Mouse (Mus musculus): ENCODE measurements around the gene Upk3b. TPM values are rescaled to one million over a fixed set of nuclear protein-coding genes. Genes with fewer than 3 reads are reported as not detected.
"Not testable (repeated sequence)": the region's sequence is repeated elsewhere in the genome, so short reads cannot be mapped to it uniquely, and the experiment has no call there.

Upk3b gene
- polyA plus RNA-seq, 1 experiment from 2014 or later = not detected

DNA sequence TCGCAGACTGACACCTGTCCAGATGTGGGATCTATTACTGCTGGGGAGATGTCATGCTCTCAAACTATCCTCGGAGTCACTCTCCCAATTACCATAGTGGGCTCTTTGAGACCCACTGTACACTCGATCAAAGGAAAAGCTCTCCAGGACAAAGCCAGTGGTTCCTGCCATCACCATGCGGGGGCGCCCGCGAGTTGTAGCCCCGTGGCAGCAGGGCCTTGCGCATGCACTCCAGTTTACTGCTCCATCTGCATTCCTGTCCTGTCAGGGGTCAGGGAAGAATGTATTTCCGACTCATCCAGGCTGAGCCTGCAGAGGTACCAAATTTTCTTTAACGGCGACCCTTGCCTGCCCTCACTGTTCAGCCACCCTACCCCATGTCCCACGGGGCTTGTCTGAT, 6.6 kb downstream of the Upk3b start:
- H3K27me3 ChIP-seq (ENCODE audit: control insufficient read depth, insufficient read depth, low read length) = no peaks in the 10 kb centered on the region
- no peak overlapping the region for H3K9ac ChIP-seq (replicated peaks; ENCODE audit: low read depth, low read length)
- no peaks in the 10 kb centered on the region for H3K4me1 ChIP-seq (ENCODE audit: control insufficient read depth, insufficient read depth, low read length)
- no peak overlapping the region for H3K27ac ChIP-seq (ENCODE audit: low read depth, low read length)
- H3K4me2 ChIP-seq (ENCODE audit: low read depth, low read length) = no peak overlapping the region
- WGBS = 70% methylated on average over 13 of the region's 13 CpGs
- no peak overlapping the region for H3K4me3 ChIP-seq (ENCODE audit: low read depth, low read length)
- H3K36me3 ChIP-seq (ENCODE audit: control insufficient read depth, insufficient read depth, low read length) = no peaks in the 10 kb centered on the region
- no peak for ATAC-seq (ENCODE audit: low read depth)
- no peaks in the 10 kb centered on the region for H3K9me3 ChIP-seq (ENCODE audit: control insufficient read depth, low read length)

DNA sequence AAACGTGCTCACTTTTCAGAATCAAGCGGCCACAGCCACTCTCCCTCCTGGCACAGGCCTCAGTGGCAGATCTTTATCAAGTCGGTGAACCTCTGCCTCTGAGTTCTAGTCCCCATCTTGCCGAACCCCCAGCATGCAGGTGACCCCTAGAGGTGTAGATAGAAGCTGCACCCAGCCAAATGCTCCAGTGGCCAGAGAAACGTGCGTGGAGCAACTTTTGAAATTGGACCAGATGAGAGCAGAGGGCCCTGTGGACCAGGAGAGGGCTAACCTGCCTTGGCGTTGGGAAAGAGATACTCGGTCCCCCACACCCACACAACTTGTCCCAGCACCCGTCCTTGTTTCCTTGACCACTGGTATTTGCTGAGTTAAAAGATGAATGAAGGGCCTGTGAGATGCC, 7.1 kb downstream of the Upk3b start:
- Histone ChIP-seq H3K9ac (replicated peaks; ENCODE audit: low read depth, low read length) (no peak overlapping the region), H3K4me2 (ENCODE audit: low read depth, low read length) (no peak overlapping the region), H3K36me3 (ENCODE audit: control insufficient read depth, insufficient read depth, low read length) (no peaks in the 10 kb centered on the region), H3K9me3 (ENCODE audit: control insufficient read depth, low read length) (no peaks in the 10 kb centered on the region), H3K4me3 (ENCODE audit: low read depth, low read length) (no peak overlapping the region), H3K27me3 (ENCODE audit: control insufficient read depth, insufficient read depth, low read length) (no peaks in the 10 kb centered on the region), H3K27ac (ENCODE audit: low read depth, low read length) (no peak overlapping the region), H3K4me1 (ENCODE audit: control insufficient read depth, insufficient read depth, low read length) (no peaks in the 10 kb centered on the region)
- 45% methylated on average over 9 of the region's 9 CpGs for WGBS
- ATAC-seq (ENCODE audit: low read depth) = no peak

GRCm38 (mm10) chr5:136045987-136046386, 7.7 kb downstream of the Upk3b start:
- WGBS = 5% methylated on average over 10 of the region's 10 CpGs
- no peak for ATAC-seq (ENCODE audit: low read depth)
- Histone ChIP-seq H3K9ac (replicated peaks; ENCODE audit: low read depth, low read length) (no peak overlapping the region), H3K9me3 (ENCODE audit: control insufficient read depth, low read length) (no peaks in the 10 kb centered on the region), H3K27ac (ENCODE audit: low read depth, low read length) (no peak overlapping the region), H3K4me3 (ENCODE audit: low read depth, low read length) (no peak overlapping the region), H3K36me3 (ENCODE audit: control insufficient read depth, insufficient read depth, low read length) (no peaks in the 10 kb centered on the region), H3K27me3 (ENCODE audit: control insufficient read depth, insufficient read depth, low read length) (no peaks in the 10 kb centered on the region), H3K4me2 (ENCODE audit: low read depth, low read length) (no peak overlapping the region), H3K4me1 (ENCODE audit: control insufficient read depth, insufficient read depth, low read length) (no peaks in the 10 kb centered on the region)

GRCm38 (mm10) chr5:136048541-136048940, 10.2 kb downstream of the Upk3b start:
- not testable (repeated sequence) for H3K4me3 ChIP-seq (ENCODE audit: low read depth, low read length); H3K27me3 ChIP-seq (ENCODE audit: control insufficient read depth, insufficient read depth, low read length); H3K4me2 ChIP-seq (ENCODE audit: low read depth, low read length); H3K36me3 ChIP-seq (ENCODE audit: control insufficient read depth, insufficient read depth, low read length); H3K4me1 ChIP-seq (ENCODE audit: control insufficient read depth, insufficient read depth, low read length); H3K9me3 ChIP-seq (ENCODE audit: control insufficient read depth, low read length); H3K27ac ChIP-seq (ENCODE audit: low read depth, low read length); H3K9ac ChIP-seq (replicated peaks; ENCODE audit: low read depth, low read length); ATAC-seq (ENCODE audit: low read depth)

DNA sequence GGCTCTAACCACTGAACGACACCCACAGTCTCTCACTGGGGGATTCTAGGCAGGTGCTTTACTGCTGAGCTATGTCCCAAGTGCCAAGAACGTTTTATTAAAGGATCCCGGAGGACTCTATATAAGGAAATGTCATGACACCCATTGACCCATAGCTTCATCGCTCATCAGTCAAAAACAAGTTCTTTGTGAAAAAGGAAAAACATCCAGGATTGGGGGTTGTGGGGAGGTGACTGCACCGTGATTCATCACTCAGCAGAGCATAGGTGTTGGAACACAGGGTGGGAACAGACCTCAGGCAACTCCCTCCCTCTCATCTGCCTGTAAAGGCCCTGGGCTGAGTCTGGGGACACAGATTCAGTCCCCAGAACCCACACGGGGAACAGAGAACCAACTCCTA, 11.6 kb downstream of the Upk3b start:
- no peak overlapping the region for H3K4me3 ChIP-seq (ENCODE audit: low read depth, low read length)
- H3K27ac ChIP-seq (ENCODE audit: low read depth, low read length) = no peak overlapping the region
- WGBS = 45% methylated on average over 6 of the region's 6 CpGs
- H3K9me3 ChIP-seq (ENCODE audit: control insufficient read depth, low read length) = no peaks in the 10 kb centered on the region
- ATAC-seq (ENCODE audit: low read depth) = no peak
- peaks cover 2% of the 10 kb centered on the region; the same call in 1 of the 2 replicates for H3K4me1 ChIP-seq (ENCODE audit: control insufficient read depth, insufficient read depth, low read length)
- no peaks in the 10 kb centered on the region for H3K27me3 ChIP-seq (ENCODE audit: control insufficient read depth, insufficient read depth, low read length)
- no peak overlapping the region for H3K4me2 ChIP-seq (ENCODE audit: low read depth, low read length)
- no peaks in the 10 kb centered on the region for H3K36me3 ChIP-seq (ENCODE audit: control insufficient read depth, insufficient read depth, low read length)
- H3K9ac ChIP-seq (replicated peaks; ENCODE audit: low read depth, low read length) = no peak overlapping the region

DNA sequence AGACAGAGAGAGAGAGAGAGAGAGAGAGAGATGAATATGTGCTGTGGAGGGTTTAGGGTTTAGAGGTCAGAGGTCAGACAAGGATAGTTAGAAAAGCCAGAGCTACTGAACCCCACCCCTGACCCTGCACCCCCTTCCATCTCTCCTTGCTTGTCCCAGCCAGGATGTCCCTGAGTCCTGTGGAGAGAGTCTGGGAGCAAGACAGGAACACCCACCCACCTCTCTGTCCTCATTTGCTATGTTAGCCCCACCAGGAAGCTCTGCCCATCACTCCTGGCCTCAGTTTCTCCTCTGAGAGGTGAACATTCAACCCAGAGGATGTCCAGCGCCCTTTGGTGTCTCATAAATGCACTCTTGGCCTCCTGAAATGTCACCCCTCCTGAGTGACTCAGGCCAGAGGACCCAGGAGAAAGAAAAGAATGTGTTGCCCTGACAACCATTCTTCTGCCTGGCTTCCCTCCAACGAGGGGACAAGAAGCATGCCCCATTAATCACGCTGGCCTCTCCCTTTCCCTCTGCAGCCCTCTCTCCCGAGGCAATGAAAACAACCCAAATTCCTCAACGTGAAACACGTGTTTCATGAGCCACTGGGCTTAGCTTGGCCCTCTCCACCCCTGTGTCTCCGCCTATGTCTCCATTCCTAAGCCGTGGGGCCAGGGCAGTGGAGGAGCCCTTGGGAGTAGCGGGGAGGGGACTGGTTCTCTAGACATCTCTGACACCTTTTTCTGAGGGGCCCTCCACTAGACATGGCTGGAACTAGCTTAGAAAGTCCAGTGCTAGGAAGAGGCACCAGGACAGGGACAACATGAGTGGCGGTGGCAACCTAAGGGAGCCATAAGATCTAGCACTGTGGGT, 13.2 kb downstream of the Upk3b start:
- peak; percentile 88 for ATAC-seq (ENCODE audit: low read depth)
- no peak overlapping the region for H3K9ac ChIP-seq (replicated peaks; ENCODE audit: low read depth, low read length)
- H3K4me1 ChIP-seq (ENCODE audit: control insufficient read depth, insufficient read depth, low read length) = peaks cover 2% of the 10 kb centered on the region; the same call in 1 of the 2 replicates
- H3K4me2 ChIP-seq (ENCODE audit: low read depth, low read length) = no peak overlapping the region
- H3K27me3 ChIP-seq (ENCODE audit: control insufficient read depth, insufficient read depth, low read length) = no peaks in the 10 kb centered on the region
- 5% methylated on average over 10 of the region's 10 CpGs for WGBS
- H3K9me3 ChIP-seq (ENCODE audit: control insufficient read depth, low read length) = no peaks in the 10 kb centered on the region
- H3K4me3 ChIP-seq (ENCODE audit: low read depth, low read length) = no peak overlapping the region
- H3K36me3 ChIP-seq (ENCODE audit: control insufficient read depth, insufficient read depth, low read length) = no peaks in the 10 kb centered on the region
- H3K27ac ChIP-seq (ENCODE audit: low read depth, low read length) = peak overlapping the region; percentile 60

- H3K4me2 ChIP-seq (ENCODE audit: low read depth, low read length) = no peak overlapping the region
These were observed 14.8 kb downstream of the Upk3b start for GRCm38 (mm10) chr5:136052861-136053655.

DNA sequence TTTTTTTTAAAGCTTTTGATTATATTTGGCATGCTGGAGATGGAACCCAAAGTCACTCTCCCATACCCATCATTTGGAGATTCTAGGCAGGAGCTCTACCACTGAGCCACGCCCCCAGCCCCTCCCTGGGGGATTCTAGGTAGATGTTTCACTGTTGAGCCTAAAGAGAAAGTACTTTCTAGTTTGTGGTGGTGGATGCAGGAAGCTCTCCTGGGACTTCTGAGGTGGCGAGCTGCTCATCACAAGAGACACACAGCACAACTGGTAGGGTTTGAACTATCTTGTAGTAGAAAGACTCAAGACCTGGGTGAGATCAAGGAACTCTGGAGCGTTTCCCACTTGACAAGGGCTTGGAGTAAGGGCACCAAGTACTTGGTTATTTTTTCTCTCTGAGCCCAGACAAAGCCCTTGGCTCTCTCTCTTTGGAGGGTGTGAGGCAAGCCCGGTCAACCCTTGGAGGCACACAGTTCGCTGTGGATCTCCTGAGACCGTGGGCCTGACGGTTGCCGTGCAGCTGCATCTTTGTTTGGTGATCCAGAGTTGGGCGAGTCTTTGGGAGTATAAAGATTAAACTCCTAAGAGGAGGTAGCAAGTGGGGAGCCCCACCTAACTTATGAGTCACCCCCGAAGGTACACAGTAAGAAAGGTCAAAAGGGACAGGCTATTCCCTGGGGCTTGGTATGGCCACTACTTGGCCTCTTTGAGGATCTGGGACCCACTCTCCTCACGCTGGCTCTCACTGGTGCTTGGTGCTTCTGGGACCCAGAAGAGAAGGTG, 16.2 kb downstream of the Upk3b start, which contains the start of gene Upk3bl:
Gene Upk3bl, plus strand, starts transcription at position 192 of the 777 bp plus-strand sequence.
- H3K36me3 ChIP-seq (ENCODE audit: control insufficient read depth, insufficient read depth, low read length) = no peaks in the 10 kb centered on the region
- WGBS = 94% methylated on average over 11 of the region's 11 CpGs

More at GRCm38 (mm10) chr5:136052861-136053655, 14.8 kb downstream of the Upk3b start:
- H3K9ac ChIP-seq (replicated peaks; ENCODE audit: low read depth, low read length) = no peak overlapping the region
- H3K4me3 ChIP-seq (ENCODE audit: low read depth, low read length) = no peak overlapping the region
- ATAC-seq (ENCODE audit: low read depth) = no peak
- 89% methylated on average over 8 of the region's 8 CpGs for WGBS
- H3K36me3 ChIP-seq (ENCODE audit: control insufficient read depth, insufficient read depth, low read length) = no peaks in the 10 kb centered on the region
- no peaks in the 10 kb centered on the region for H3K27me3 ChIP-seq (ENCODE audit: control insufficient read depth, insufficient read depth, low read length)
- H3K9me3 ChIP-seq (ENCODE audit: control insufficient read depth, low read length) = no peaks in the 10 kb centered on the region
- H3K27ac ChIP-seq (ENCODE audit: low read depth, low read length) = no peak overlapping the region
- peaks cover 2% of the 10 kb centered on the region; the same call in 1 of the 2 replicates for H3K4me1 ChIP-seq (ENCODE audit: control insufficient read depth, insufficient read depth, low read length)

More for the DNA sequence above, 16.2 kb downstream of the Upk3b start, which contains the start of gene Upk3bl:
- no peaks in the 10 kb centered on the region for H3K27me3 ChIP-seq (ENCODE audit: control insufficient read depth, insufficient read depth, low read length)
- no peak within 1 kb of the TSS for H3K9ac ChIP-seq (replicated peaks; ENCODE audit: low read depth, low read length)
- no peak within 1 kb of the TSS for H3K4me3 ChIP-seq (ENCODE audit: low read depth, low read length)
- no peak for ATAC-seq (ENCODE audit: low read depth)
- no peaks in the 10 kb centered on the region for H3K9me3 ChIP-seq (ENCODE audit: control insufficient read depth, low read length)
- peaks cover 2% of the 10 kb centered on the region; the same call in 1 of the 2 replicates for H3K4me1 ChIP-seq (ENCODE audit: control insufficient read depth, insufficient read depth, low read length)
- no peak within 1 kb of the TSS for H3K27ac ChIP-seq (ENCODE audit: low read depth, low read length)
- H3K4me2 ChIP-seq (ENCODE audit: low read depth, low read length) = no peak within 1 kb of the TSS
